Mouse (Mus musculus) heart, postnatal 36 days (tissue): ENCODE results near the gene Ncoa6. TPM values are rescaled to one million over a fixed set of nuclear protein-coding genes. Genes with fewer than 3 reads are reported as not detected.

Source experiments
- DNase-seq, 2 experiments: peaks; one replicate each; pipeline ENCODE4 v3.0.0; 2021 to 2022
- intact Hi-C: fragments of 180-260 bp; cut with DNase I; formaldehyde crosslinking; loops from one replicate; pipeline ENCODE4 v1.15.1; 2025
- total RNA-seq, 2 experiments: library from RNA; stranded (reverse); gene quantifications; 2 replicates each; pipeline ENCODE4 v1.2.3; 2021

Ncoa6 gene
- total RNA-seq, 2 experiments from 2014 or later, result 25.1 to 26.5 TPM

DNA sequence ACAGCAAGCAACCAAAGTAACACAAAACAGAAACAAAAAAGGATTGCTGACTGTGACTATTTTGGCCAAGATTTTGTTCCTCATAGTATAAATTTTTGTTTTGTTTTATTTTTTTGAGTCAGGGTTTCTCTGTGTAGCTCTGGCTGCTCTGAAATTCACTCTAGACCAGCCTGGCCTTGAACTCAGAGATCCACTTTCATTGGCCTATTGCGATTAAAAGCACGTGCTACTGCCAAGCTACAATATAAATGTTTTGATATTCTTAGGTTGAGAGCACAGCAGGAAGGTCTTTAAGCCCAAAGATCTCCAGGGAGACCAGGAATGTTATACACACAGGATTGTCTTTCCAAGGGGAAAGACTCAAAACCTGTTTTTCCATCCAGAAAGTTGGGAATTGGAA is 30.2 kb downstream of the Ncoa6 start:
- intact Hi-C loops, result no loop called here
- no peak for DNase-seq

DNA sequence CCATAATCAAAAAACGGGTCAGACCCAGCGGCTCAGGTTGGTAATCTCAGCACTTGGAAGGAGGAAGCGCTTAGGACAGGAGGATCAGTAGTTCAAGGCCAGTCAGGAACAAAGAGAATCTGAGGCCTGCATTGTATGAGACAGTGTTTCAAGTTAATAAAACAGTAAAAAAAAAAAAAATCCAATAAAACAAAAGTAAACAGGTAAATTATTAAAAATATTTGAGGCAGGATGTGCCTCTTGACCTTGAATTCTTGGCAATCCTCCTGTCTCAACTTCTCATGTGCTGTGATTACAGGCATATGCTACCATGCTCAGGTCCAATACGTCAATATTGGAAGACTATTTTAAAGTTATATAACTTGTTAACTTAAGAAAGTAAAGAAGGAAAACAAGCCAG is 30.8 kb downstream of the Ncoa6 start:
- intact Hi-C loops, result no loop called here

DNA sequence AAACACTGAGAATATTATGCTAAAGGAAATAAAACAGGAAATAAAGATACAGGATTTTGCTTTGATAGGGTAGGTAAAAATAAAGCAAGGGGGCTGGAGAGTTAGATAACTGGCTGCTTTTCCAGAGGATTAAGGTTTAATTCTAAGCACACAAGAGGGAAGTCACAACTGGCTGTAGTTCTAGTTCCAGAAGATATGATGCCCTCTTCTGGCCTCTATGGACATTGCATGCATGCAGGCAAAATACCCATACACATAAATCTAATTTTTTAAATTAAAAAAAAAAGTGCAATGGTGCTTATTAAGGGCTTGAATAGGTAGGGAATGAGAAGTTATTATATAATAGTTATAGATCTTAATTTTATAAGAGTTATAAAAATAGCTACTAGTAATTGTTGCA is 37.2 kb downstream of the Ncoa6 start:
- no peak for DNase-seq
- intact Hi-C loops, result no loop called here

More for the DNA sequence above, 30.8 kb downstream of the Ncoa6 start:
- no peak for DNase-seq

DNA sequence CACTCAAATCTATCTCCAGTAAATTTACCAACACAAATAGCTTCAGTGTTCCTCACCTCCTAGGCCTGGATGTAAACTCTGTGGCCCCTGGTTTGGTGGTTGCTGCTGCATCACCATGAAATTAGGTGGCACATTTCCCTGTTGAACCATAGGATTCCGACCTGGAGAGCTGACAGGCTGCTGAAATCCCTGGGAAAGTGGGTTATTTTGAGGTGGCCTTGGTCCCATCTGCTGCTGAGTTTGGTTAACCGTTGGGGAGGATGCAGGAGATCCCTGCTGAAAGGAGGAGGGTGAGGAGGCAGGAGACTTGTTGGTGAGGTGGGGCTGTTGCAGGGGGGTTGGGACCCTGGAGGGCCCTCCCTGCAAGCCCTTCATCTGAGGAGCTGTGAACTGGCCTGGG is 52.8 kb downstream of the Ncoa6 start:
- DNase-seq, result no peak
- intact Hi-C loops, result no loop called here

DNA sequence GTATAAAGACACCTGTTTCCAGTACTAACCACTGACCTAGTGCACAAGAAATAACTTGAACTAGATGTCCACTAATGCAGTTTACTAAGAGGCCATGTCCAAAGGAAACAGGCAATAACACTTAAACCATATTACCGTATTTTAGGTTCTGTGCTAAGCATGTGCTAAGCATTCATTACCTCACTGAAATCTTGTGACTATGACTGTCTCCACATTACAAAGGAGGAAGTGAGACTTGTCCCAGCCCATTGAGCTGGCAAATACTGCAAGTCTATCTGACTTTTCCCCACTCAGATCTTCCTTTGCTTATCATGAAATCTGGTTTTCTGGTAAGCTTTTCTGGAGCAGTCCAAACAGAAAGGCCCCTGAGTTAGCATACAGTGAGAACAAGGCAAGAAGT is 69.1 kb downstream of the Ncoa6 start:
- no peak for DNase-seq

DNA sequence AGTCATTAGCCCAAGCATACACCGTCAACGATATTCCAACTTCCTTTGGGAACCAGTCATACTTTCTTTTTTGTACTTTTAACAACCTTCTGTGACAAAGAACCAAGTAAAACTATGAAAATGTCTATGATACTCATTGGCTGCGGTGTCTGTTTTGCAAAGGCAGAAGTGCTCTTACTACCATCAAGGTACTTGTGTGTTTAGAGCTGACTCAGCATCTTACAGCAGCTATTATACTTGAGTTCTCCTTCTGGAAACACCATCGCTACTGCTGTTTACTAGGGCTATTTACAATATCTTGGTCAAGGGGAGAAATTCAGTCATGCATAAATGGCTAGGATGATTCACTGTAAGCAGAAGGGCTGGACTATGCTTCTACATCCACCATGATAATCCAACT is 71.8 kb downstream of the Ncoa6 start:
- intact Hi-C loops, result no loop called here
- DNase-seq, result no peak

More for the DNA sequence above, 69.1 kb downstream of the Ncoa6 start:
- intact Hi-C loops, result no loop called here

DNA sequence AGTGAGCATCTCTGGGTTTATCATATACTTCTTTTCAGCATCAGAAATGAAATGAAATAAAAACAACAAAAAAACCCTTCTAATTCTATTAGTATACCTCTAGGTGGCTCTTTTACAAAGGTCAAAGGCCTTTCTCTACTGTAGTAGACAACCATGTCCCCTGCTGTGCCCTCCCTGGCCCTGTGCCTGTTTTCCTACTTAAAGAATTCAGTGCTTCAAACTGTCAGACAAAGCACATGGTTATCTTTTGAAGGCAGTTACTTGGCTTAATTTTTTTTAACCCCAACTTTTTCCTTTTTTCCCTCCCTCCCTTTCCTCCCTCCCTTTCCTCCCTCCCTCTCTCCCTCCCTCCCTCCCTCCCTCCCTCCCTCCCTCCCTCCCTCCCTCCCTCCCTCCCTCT is 73.4 kb downstream of the Ncoa6 start:
- intact Hi-C loops, result no loop called here

DNA sequence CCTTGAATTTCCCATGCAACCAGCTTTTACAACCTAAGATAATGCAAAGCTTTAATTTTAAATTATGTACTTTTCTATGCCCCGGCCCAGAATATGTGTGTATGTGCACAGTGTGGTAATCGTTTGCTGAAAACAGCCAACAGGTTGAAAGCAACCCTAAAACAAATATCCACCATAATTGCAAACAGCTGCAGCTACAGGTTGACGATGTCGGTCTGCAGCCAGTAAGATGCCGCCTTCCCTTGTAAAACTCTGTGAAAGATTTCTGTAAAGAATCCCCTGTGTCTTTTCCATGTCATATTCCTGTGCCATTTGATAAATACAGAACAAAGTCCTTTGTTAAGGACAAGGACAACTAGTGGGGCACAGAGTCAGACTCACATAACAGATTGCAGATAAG is 79.1 kb downstream of the Ncoa6 start:
- DNase-seq, result no peak
- intact Hi-C loops, result no loop called here

More for the DNA sequence above, 73.4 kb downstream of the Ncoa6 start:
- DNase-seq, result no peak

DNA sequence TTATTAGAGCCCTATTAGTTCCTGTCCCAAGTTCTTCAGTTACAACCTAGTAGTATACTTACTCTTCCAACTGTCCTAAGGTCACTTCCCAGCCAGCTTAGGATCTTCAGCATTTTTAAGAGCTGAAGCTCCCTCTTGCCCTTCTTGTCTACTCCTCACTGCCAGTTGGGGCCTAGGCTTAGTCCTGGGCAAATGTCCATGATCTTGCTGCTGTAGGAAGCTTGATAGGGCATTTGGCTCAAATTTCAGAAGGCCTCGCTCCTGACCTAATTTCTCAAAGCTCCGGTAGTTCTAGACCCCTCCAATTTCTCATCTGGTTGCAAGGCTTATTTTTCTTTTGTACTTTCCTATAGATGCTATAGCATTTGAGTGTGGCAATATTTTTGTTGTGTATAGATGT is 85.1 kb downstream of the Ncoa6 start:
- DNase-seq, result no peak
- intact Hi-C loops, result loop anchor here (5.0 kb wide), 3 partner anchors 166 to 306 kb away; no protein-coding TSS in a partner anchor

DNA sequence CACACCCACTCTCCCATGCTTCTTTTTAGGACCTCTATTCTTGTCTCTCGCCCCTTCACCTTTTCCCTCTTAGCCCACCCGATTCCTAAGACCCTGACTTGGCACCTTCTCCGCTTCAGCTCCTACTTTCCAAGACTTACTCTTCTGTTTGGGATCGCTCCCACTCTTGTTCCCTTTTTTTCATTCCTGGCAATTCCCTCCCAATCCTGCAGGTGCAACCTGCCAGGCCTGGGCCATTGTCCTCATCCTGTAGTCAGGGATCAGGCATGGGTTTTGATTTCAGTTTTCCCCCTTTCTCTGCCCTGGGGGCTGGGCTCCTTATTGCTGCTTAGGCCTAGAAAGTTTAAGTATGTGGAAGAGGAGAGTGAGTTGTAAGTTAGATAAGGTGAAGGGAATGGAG is 86.6 kb downstream of the Ncoa6 start:
- no peak for DNase-seq
- intact Hi-C loops, result loop anchor here (5.0 kb wide), 3 partner anchors 165 to 305 kb away; no protein-coding TSS in a partner anchor

DNA sequence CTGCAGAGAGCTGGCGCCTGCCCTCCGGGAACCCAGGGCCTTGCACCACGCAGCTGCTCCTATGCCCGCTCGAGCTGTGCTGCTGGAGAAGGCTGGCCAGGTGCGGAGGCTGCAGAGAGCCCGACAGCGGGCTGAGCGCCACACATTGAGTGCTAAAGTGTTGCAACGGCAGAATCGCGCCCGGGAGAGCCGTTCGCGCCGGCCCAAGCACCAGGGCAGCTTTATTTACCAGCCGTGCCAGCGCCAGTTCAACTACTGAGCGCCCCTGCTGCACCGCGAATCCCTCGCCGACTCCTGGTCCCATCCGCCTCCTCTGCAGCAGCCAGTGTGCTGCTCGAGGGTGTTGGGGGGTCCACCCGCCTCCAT is 87.2 kb downstream of the Ncoa6 start:
- DNase-seq, result no peak
- intact Hi-C loops, result loop anchor here (5.0 kb wide), 3 partner anchors 164 to 304 kb away; no protein-coding TSS in a partner anchor

DNA sequence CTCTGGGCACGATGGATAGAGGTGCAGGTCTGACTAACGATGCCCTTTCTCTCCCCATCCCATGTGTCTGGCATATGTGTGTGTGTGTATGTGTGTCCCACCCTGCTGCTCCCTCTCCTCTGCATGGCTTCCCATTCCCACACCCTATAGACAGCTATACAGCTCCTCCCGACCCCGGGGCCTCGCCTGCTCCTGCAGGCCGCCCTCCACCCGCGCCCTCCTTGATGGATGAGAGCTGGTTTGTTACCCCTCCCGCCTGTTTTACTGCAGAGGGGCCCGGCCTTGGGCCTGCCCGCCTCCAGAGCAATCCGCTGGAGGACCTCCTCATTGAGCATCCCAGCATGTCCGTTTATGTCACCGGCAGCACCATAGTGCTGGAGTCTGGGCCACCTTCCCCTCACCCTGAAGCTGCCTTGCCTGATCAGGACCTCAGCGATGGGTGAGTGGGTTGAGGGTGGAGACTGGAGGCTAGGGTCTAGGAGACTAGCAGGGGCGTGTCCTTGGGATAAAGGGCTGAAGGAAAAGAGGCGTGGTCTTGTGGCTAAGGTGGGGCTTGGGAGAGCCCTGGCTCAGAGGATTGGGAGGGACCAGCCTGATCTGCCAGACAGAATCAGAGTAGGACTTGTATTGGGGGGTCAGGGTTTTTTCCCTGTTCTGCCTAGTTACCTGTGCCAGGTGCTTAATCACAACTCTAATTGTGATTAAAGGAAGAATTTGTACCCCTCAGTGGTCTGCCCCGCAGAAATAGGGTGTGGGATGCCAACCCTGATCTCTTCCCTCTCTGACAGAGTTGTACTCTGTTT is 87.8 kb downstream of the Ncoa6 start:
- DNase-seq, result no peak

DNA sequence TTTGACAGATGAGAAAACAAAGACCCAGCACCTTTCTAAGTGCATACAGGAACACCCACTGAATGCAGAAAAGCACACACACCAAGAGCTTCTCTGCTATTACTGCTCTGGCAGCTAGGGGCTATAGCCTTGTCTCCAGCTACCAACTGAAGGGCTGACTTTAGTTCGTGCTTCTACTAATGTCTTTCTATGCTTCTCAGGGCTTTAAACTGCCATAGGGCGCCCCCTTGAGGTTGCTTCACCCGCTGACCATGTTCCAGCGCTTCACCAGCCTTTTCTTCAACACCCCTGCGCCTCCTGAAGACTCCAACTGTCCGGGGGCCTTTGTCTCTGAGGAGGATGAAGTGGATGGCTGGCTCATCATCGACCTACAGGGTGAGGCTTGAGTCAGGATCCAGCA is 88.6 kb downstream of the Ncoa6 start:
- DNase-seq, result peak; percentile 81 to 86
- intact Hi-C loops, result loop anchor here (5.0 kb wide), 3 partner anchors 163 to 303 kb away; no protein-coding TSS in a partner anchor

More for the DNA sequence above, 87.8 kb downstream of the Ncoa6 start:
- intact Hi-C loops, result loop anchor here (5.0 kb wide), 3 partner anchors 164 to 304 kb away; no protein-coding TSS in a partner anchor

DNA sequence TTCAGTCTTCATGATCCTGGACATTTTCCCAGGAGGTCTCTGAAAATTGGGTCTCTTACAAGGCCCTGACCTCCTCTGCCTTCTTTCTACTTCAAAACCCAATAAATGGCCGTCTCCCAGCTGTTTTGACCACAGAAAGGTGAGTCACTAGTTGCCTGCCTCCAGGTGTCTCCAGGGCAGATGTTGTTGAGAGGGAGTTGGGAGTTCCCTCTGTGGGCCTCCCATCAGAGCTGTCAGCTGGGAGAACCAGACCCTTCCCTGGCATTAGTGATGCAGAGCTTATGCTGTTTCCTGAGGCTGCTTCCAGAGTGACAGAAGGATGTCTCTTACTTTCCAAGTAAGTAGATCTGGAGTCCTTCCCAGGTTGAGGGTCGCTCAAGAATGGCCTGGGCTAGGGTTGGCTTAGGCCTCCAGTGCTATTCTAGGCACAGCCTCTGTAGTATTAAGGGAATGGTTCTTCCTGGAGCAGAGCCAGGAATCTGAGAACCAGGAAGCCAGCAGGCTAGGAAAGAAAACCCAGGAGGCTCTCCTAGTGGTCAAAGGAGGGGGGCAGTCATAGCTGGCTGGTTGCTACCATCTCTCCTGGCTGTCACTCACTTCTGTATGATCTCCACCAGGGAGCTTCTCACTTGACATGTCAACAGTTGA is 90.8 kb downstream of the Ncoa6 start:
- DNase-seq, result peak; percentile 59 to 68
- intact Hi-C loops, result loop anchor here (1.0 to 2.0 kb wide), 2 partner anchors 28 to 146 kb away; partner anchors contain the start of gene Dynlrb1

DNA sequence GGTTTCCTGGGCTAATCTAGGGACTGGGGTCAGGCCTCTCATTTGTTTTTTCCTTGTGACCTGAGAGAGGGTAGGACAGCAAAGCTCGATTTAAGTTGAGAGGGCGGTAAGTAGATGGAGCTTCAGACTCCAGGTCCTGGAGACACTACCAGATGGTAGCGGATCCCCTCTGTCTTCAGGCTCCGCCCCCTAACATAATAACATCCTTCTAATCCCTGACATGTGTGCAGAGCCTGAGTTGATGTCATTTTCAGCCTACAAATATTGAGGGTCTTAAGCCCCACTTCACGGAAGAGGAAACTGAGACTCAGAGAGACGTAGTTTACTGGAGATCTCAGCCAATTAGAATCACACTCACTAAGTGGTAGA is 91.4 kb downstream of the Ncoa6 start:
- DNase-seq, result no peak
- intact Hi-C loops, result loop anchor here (2.0 kb wide), 1 partner anchor 146 kb away; the partner anchor contains the start of gene Dynlrb1

DNA sequence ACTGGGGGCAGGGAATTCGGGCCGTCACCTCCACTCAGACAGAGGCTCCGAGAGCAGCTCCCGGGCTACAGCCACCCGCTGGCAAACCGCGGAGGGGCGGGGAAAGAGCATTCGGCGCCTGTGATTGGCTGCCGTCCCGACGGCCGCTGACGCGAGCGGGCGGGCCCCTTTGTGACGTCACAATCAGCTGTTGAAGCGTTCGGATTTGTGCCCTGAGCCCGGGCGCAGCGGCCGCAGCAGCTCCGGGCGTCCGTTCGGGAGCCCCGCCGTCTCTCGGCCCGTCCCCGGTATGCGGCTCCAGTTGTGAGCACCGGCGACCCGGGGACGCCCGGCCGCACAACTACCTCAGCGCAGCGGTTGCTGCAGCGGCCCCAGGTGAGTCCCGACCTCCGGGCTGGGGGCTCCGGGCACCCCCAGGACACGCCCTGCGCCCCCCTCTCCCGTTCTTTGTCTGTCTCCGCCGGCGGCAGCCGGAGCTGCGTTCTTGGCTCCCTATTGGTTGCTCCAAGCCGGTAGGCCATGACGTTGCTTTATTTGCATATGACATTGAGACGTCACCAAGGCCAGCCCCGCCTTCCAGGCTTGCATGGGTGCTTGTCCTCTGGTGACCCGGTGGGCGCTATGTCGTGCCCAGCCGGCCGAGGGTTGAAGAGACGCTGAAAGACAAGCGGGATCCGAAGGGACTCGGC is 91.9 kb downstream of the Ncoa6 start:
- intact Hi-C loops, result loop anchor here (1.0 to 2.0 kb wide), 2 partner anchors 105 to 145 kb away; partner anchors contain the start of genes Dynlrb1 and Map1lc3a
- peak; percentile 99 for DNase-seq

DNA sequence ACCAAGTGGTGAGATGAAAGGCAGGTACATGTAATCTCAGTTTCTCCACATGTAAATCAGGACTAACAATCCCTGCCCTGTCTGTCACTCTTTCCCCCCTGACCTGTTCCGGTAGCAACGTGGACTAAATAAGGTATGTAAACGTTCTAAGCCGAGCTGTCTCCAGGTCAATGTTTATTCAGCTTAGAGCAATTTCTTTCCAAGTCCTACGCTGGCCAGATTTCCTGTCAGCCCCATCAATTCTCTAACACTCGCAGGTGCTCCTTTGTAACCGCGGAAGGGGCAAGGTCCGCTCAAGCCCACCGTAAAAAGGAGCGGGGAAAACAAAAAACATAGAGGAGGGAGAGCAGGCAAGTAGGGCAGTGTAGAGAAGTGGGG is 92.6 kb downstream of the Ncoa6 start:
- DNase-seq, result no peak
- intact Hi-C loops, result loop anchor here (1.0 kb wide), 1 partner anchor 105 kb away; the partner anchor contains the start of gene Map1lc3a

DNA sequence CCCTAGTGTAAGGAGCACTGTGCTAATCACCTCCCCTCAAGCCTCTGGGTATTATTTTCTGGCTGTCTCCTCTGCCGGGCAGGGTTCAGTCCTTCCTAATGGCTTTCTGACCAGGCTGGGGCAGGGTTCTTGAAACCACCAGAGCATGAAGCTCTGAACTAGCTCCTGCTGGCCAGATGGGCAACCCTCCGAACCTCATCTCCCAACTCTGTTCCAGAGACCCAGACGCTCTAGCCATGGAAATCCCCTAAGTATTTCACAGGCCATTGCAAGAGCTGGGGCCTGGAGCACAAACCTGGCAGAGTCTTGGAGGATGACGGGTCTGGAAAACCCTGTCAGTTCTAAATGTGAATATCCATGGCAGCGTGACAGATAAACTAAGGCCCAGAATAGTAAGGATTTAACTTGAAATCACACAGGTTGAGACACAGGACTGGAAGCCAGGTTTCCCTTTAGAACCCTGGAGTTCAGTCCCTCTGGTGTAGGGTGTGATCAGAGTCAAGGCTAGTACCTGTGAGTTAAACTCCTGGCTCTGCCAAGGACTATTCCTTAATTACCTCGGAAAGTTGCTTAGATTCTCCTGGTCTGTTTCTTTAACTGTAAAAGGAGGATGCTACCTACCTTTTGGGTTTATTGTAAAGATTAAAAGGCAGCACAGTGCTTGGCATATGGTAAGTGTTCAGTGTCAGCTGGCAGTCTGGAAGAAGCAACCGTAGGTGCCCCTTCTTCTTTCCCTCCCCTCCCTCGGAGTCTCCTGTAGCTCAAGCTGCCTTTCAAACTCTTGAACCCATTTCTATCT is 93.2 kb downstream of the Ncoa6 start, which contains the start of gene Trp53inp2:
Gene Trp53inp2 (plus strand): TSS at position 799 of the 799 bp plus-strand sequence.
- no peak for DNase-seq
- intact Hi-C loops, result loop anchor here (1.0 kb wide), 1 partner anchor 104 kb away; the partner anchor contains the start of gene Map1lc3a

DNA sequence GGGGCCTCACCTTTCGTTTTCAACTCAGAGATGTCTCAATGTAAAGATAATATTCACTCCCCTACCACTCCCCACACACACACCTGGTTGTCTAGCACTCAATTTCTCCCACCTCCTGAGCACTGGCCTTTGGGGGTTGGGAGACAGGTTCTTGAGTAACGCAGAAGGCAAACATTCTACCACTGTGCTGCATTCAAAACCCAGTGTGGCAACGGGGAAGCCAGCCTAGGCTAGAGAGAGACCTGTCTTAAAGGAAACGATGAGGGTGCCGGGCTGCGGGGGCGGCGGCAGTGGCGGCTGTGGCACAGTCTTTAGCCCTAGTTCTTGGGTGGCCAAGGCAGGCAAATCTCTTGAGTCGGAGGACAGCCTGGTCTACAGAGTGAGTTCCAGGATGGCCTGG is 97.5 kb downstream of the Ncoa6 start:
- no peak for DNase-seq
- intact Hi-C loops, result no loop called here

DNA sequence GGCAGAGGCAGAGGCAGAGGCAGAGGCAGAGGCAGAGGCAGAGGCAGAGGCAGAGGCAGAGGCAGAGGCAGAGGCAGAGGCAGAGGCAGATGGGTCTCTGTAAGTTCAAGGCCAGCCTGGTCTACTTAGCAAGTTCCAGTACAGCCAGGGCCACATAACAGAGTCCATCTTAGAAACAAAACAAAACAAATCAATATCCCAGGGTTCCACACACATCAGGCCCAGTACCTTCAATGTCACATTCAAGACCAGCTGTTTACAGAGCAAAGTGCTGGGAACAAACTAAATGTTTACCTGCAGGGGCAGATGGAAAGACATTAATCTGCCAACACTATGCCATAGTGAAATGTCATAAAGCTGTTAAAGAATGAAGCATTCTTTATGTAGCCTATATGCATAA is 99.2 kb downstream of the Ncoa6 start:
- no peak for DNase-seq
- intact Hi-C loops, result no loop called here
